Comparison of ENCODE assay signal across 19 mouse cellular contexts in genomic region chr11:3710203-3710602, GRCm38 (mm10).
DNase-seq lines count a peak whose midpoint lies in the region; ATAC-seq and TF ChIP-seq lines count a peak whose summit lies in the region.
"Had no signal": no experiment of that assay in that cellular context is flagged by ENCODE, and none has a peak within 500 bp of the region (broad histone marks: within the 10 kb centered on the region; RNA-seq: fewer than 3 reads in every experiment).

No protein-coding gene starts in this region.

- no peak overlapping the region for H3K4me3 ChIP-seq in forebrain, embryonic 14.5 days (ENCODE audit: low read depth, low read length)
- H3K4me3 ChIP-seq in forebrain, embryonic 15.5 days: no peak overlapping the region
- H3K4me3 ChIP-seq in lung, embryonic 14.5 days (ENCODE audit: low read depth, low read length): no peak overlapping the region
- H3K4me3 ChIP-seq: embryonic facial prominence, embryonic 12.5 days; heart, embryonic 12.5 days; hindbrain, embryonic 15.5 days had no signal

- H3K27ac ChIP-seq in forebrain, embryonic 14.5 days (ENCODE audit: low read depth, low read length): no peak overlapping the region
- no peak overlapping the region for H3K27ac ChIP-seq in forebrain, embryonic 15.5 days (replicated peaks)
- no peak overlapping the region for H3K27ac ChIP-seq in lung, embryonic 14.5 days (ENCODE audit: low read depth)
- H3K27ac ChIP-seq: embryonic facial prominence, embryonic 12.5 days; hindbrain, embryonic 15.5 days had no signal

- peak; percentile 20 for DNase-seq in forebrain, embryonic 14.5 days (ENCODE audit: low spot score)
- DNase-seq in lung, embryonic 14.5 days: peak; percentile 36
- no peak for DNase-seq in lung, postnatal 25 days (ENCODE audit: low spot score)
- peak; percentile 30 for DNase-seq in right cerebral cortex, postnatal 25 days
- DNase-seq in right cerebral cortex, postnatal 36 days (ENCODE audit: low spot score in 2 of 2): no peak
- no peak for DNase-seq in kidney, postnatal 36 days
- no peak for DNase-seq in heart, adult 11 months
- DNase-seq: adrenal gland, postnatal 10 days; B cell, adult 2 months; cerebellum, adult 2 months; cerebellum, postnatal 10 days; gastrocnemius, postnatal 14 days had no signal

- H3K36me3 ChIP-seq in forebrain, embryonic 14.5 days (ENCODE audit: control insufficient read depth, insufficient read depth, low read length): no peaks in the 10 kb centered on the region
- no peaks in the 10 kb centered on the region for H3K36me3 ChIP-seq in forebrain, embryonic 15.5 days
- H3K36me3 ChIP-seq in lung, embryonic 14.5 days (ENCODE audit: insufficient read depth): no peaks in the 10 kb centered on the region
- H3K36me3 ChIP-seq: embryonic facial prominence, embryonic 12.5 days; G1E; heart, embryonic 12.5 days had no signal

- H3K4me1 ChIP-seq in forebrain, embryonic 14.5 days (ENCODE audit: control insufficient read depth, insufficient read depth, low read length): no peaks in the 10 kb centered on the region
- H3K4me1 ChIP-seq in forebrain, embryonic 15.5 days: no peaks in the 10 kb centered on the region
- H3K4me1 ChIP-seq in lung, embryonic 14.5 days (ENCODE audit: insufficient read depth): no peaks in the 10 kb centered on the region
- H3K4me1 ChIP-seq: embryonic facial prominence, embryonic 12.5 days; hindbrain, embryonic 15.5 days had no signal

- 68% methylated on average over 14 of the region's 14 CpGs for WGBS in forebrain, embryonic 14.5 days
- WGBS in forebrain, embryonic 15.5 days: 59% methylated on average over 14 of the region's 14 CpGs
- WGBS in lung, embryonic 14.5 days: 48% methylated on average over 14 of the region's 14 CpGs

- no peak overlapping the region for H3K4me2 ChIP-seq in forebrain, embryonic 14.5 days (ENCODE audit: low read length)
- H3K4me2 ChIP-seq in forebrain, embryonic 15.5 days (replicated peaks): no peak overlapping the region
- no peak overlapping the region for H3K4me2 ChIP-seq in lung, embryonic 14.5 days
- H3K4me2 ChIP-seq: embryonic facial prominence, embryonic 12.5 days; heart, embryonic 12.5 days; hindbrain, embryonic 15.5 days had no signal

- H3K9me3 ChIP-seq in forebrain, embryonic 14.5 days (replicated peaks; ENCODE audit: control insufficient read depth, low read length): no peaks in the 10 kb centered on the region
- H3K9me3 ChIP-seq in forebrain, embryonic 15.5 days: no peaks in the 10 kb centered on the region
- H3K9me3 ChIP-seq in lung, embryonic 14.5 days (ENCODE audit: low read depth, low read length): no peaks in the 10 kb centered on the region
- H3K9me3 ChIP-seq: embryonic facial prominence, embryonic 12.5 days; G1E; heart, embryonic 12.5 days; hindbrain, embryonic 15.5 days had no signal

- ATAC-seq in forebrain, embryonic 14.5 days: no peak
- ATAC-seq in forebrain, embryonic 15.5 days (replicated peaks): no peak
- ATAC-seq in lung, embryonic 14.5 days (ENCODE audit: insufficient read depth): no peak
- ATAC-seq: CD4-positive, CD25-positive, alpha-beta regulatory T cell, adult 4 months; inflammation-experienced regulatory T-cells, adult 6 months had no signal

- TF ChIP-seq CTCF in lung, embryonic 14.5 days (IDR thresholded peaks at IDR 0.05; ENCODE audit: low read depth): no peak

- H3K27me3 ChIP-seq in forebrain, embryonic 14.5 days (replicated peaks; ENCODE audit: control insufficient read depth, insufficient read depth, low read length): no peaks in the 10 kb centered on the region
- no peaks in the 10 kb centered on the region for H3K27me3 ChIP-seq in forebrain, embryonic 15.5 days
- H3K27me3 ChIP-seq in lung, embryonic 14.5 days (ENCODE audit: insufficient read depth, low read length): no peaks in the 10 kb centered on the region
- H3K27me3 ChIP-seq: embryonic facial prominence, embryonic 12.5 days; hindbrain, embryonic 15.5 days had no signal

- H3K9ac ChIP-seq in forebrain, embryonic 14.5 days (ENCODE audit: low read length): no peak overlapping the region
- no peak overlapping the region for H3K9ac ChIP-seq in forebrain, embryonic 15.5 days (replicated peaks)
- H3K9ac ChIP-seq in lung, embryonic 14.5 days: no peak overlapping the region
- H3K9ac ChIP-seq: embryonic facial prominence, embryonic 12.5 days; heart, embryonic 12.5 days; hindbrain, embryonic 15.5 days had no signal

Comparison
In these comparisons a context has a peak if more than half of its experiments do, and no peak if none do; other contexts are left out.
1. DNase-seq: peak in forebrain, embryonic 14.5 days (single experiment), lung, embryonic 14.5 days (single experiment) and right cerebral cortex, postnatal 25 days (single experiment); none in lung, postnatal 25 days (single experiment), right cerebral cortex, postnatal 36 days (0 of 2), kidney, postnatal 36 days (0 of 2) and heart, adult 11 months (single experiment).